Mouse (Mus musculus) T-helper 2 cell (primary cell): ENCODE measurements around the gene Pcbp2.

Experiments
- in situ Hi-C: fragments of 300-600 bp; cut with MboI, MseI; formaldehyde crosslinking; loops from one replicate; pipeline ENCODE4 v1.15.1; 2025; ENCODE audit warnings: high pct_unique_total_duplicates

Gene Pcbp2

DNA sequence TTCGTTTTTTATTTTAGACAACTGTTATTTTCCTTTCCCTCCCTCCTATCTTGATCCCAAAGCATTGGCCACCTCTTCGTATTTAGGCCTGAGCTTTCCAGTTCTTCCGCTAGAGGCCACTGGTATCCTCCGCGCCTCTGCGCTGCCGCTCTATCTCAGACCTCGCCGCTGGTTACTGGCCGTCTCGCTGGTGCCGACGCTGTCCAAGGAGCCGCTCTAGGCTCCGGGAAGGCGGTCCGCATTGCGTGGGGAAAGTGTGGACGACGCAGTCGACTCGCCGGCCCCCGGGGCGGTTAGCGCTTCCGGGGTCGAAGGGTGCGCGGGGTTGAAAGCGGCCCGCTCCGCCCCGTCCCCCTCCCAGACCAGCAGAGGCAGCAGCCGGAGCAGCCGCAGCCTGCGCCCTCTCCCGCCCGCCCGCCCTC is at the start of gene Pcbp2:
TSS of gene Pcbp2 (plus strand) at position 357 of the 422 bp plus-strand sequence.
- in situ Hi-C loops, result no loop called here

DNA sequence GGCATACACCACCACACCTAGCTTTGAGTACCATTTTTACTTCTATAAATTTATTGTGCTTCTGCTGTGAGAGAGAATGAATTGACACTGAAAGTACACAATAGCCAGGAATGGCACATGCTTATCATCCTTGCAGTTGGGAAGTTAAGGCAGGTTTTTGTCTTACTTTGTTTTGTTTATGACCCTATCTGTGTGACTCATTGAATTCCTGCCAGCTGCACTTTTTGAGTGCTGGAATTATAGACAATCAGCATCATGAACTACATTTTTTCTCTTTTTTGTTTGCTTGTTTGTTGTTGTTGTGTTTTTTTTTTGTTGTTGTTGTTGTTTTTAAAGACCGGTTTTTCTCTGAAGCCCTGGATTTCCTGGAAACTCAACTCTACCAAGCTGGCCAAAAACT is 49.4 kb upstream of the Pcbp2 start:
- in situ Hi-C loops, result loop anchor here (10.0 kb wide), 1 partner anchor 64 kb away; no protein-coding TSS in a partner anchor

DNA sequence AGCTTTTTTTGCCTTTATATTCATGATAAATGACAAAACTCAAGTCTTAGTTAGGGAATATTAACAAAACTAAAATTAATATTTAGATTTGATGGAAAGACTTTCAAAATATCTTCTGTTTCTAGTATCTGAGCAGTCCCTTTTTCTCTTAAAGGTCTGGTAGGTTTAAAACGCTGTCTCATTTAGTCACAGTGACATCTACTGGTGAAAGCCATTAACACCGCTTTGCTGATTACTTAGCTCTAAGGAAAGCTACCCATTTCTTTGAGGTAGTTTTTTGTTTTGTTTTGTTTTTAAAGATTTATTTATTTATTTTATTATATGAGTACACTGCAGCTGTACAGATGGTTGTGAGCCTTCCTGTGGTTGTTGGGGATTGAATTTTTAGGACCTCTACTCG is 48.9 kb upstream of the Pcbp2 start:
- in situ Hi-C loops, result loop anchor here (10.0 kb wide), 1 partner anchor 63 kb away; no protein-coding TSS in a partner anchor

DNA sequence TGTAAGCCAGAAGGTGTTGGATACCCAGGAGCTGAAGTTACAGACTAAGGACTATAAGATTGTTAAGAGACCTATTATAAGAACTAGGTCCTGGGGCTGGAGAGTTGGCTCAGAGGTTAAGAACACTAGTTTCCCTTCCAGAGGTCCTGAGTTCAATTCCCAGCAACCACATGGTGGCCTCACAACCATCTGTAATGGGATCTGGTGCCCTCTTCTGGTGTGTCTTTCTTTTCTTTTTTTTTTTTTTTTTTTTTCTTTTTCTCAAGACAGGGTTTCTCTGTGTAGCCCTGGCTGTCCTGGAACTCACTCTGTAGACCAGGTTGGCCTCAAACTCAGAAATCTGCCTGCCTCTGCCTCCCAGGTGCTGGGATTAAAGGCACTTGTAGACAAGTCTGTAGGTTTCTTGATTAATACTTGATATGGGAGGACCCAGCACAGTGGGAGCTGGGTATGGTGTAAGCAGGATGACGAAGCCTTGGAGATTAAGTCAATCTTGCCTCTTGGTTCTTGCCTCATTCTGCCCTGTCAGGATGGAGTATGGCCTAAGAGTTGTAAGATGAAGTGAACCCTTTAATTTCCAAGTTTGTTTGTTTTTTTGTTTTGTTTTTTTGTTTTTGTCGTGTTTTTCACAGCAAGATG is 46.6 kb upstream of the Pcbp2 start:
- in situ Hi-C loops, result loop anchor here (10.0 kb wide), 1 partner anchor 61 kb away; no protein-coding TSS in a partner anchor

DNA sequence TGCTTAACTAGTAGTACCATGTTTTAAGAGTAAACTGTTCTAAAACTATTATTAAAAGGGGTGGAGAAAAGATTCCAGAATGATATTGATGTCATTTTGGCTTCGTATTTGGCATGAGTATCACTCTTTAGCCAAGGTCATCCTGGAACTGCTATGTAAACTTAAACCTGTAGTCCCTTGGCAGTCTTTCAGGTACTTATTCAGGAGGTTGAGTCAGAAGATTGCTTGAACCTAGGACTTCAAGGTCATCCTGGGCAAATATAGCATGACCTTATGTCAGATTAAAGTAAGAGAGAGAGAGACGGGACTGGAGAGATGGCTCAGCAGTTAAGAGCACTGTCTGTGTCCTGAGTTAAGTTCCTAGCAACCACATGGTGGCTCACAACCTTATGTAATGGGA is 45.7 kb upstream of the Pcbp2 start:
- in situ Hi-C loops, result loop anchor here (10.0 kb wide), 1 partner anchor 60 kb away; no protein-coding TSS in a partner anchor

DNA sequence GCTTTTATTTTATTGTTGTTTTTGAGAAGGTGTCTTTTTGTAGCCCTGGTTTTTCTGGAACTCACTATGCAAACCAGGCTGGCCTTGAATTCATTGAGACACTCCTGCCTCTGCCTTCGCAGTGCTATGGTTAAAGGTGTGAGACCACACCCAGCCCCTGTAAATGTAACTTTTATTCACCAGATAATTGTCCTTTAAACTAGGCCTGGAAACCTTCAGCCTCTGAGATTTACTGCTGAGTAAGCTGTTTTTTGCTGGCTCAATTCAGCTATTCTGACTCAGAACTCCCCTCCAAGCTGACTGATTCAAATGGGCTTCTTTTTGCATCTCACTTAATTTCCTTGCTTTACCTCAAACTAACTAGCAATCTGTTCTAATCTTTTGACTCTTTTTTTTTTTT is 43.4 kb upstream of the Pcbp2 start:
- in situ Hi-C loops, result loop anchor here (10.0 kb wide), 1 partner anchor 58 kb away; no protein-coding TSS in a partner anchor

DNA sequence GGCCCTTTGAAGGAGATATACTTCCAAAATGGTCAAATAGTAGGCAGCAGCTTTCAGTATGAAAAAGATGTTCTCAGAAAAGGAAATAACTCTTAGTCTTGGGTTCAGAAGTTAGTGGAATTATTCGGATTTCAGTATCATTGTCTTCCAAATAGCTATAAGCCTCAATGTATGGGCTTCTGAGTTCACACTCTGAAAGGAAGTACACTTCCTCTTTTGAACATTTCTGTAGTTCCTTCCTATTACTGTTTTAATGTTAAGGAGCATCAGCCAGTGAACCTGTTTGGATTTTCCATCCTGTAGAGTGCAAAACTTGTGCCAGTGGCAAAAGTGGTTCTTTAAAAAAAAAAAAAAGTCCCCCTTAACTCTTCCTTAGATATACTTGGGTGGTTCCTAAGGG is 38.3 kb upstream of the Pcbp2 start:
- in situ Hi-C loops, result no loop called here

DNA sequence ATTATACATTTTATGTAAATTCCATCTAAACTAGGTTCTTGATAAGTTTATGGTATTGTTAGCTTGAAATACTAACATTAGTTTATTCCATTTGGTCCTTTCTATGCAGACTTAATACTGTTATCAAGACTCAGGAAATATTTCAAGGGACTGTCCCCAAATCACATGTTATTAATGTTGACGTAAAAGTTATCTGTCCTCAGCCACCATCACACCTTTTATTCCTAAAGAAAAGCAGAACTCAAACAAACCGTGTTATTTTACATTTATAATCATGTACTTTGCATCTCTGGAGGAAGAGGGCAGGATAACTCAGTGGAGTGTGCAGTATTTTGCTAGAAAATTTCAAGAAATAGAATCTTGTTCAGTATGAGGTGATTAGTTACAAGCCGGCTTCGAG is 37.2 kb upstream of the Pcbp2 start:
- in situ Hi-C loops, result no loop called here

DNA sequence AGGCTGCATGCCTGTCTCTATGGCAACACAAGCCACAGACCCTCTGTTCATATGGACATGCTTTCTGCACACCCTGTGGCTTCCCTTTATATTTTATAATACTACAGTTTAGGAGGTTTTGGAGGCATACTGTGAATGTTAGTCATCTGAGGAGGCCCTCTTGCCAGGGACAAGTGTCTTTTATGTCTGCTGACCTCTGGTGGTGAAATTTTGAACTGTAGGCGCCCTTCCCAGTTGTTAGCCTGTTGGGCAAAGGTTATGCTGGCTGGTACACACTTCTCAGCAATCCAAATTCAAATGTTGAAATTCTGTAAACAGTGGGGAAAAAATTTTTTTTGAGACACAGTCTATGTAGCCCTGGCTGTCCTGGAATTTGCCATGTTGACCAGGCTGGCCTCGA is 27.8 kb upstream of the Pcbp2 start:
- in situ Hi-C loops, result loop anchor here (5.0 kb wide), 1 partner anchor 55 kb away; no protein-coding TSS in a partner anchor

DNA sequence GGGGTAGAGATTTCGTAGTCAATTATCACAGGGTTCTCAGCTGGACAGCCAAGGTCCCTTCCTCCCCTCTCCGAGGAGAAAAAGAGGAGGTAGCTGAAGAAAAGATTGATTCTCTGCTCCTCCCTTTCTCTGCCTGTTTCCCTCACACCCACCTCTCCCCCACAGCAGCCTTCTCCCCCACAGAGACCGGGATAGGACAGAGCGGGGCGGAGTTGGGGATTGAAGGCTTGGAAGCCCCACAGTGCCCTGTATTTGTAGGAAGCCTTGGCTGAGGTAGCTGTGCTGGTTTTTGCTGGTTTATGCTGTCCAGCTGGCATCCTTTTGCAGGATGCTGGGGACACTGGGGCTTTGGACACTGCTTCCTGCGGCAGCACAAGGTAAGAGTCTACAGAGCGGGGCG is 25.2 kb upstream of the Pcbp2 start, which contains the start of gene Amhr2:
TSS of gene Amhr2 (plus strand) at position 222 of the 400 bp plus-strand sequence.
- in situ Hi-C loops, result no loop called here

DNA sequence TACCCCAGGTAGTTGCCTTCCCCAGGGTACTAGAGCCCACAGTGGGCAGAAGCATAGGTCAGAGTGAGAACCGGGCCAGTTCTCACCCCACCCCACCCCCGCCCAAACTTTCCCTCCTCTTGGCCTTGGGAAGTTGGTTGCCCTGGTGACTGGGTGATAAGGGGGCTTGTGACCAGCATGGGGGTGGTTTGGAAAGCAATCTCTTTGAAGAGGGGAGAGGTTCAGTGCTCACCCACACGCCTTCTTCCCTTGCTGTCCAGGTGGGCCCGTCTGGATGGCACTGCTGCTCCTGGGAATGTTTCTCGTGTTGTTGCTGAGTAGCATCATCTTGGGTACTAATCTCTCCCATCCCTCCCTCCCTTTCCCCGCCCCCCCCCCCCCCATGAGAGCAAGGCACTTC is 23.9 kb upstream of the Pcbp2 start:
- in situ Hi-C loops, result no loop called here

DNA sequence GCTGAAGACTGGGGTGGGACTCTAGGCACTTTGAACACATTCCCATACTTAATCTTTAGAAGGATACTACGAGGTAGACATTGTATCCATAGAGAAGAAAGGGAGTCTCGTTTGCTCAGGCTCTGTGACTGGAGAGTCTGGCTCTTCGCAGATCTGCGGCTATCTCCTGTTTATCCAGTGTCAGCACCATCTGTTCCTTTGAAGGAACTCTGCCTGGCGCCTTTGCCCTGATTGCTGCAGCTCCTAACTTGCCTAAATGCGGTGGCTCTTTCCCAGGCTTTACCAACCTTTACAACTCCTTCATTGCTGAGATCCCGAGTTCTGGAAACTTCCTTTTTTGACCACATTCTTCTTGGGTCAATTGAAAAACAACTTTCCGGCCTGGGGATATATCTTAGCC is 21.0 kb upstream of the Pcbp2 start:
- in situ Hi-C loops, result no loop called here

DNA sequence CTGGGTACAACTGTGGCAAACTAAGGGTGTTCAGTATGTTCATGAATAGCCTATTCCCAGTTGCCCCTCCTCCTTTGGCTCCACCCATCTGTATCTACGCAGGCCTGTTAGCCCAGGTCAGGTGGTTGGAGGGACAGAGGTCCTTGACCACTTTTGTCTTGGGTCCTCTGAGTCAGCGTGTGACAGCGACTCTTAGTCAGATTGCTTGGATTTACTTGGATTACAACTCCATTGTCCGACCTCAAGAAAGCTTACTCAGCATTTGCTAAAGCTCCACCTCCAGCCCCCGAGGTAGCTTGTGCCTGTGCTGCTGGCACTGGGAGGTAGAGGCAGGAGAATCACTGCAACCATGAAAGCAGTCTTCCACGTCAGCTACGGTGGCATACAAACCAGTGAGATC is 19.4 kb upstream of the Pcbp2 start:
- in situ Hi-C loops, result no loop called here

DNA sequence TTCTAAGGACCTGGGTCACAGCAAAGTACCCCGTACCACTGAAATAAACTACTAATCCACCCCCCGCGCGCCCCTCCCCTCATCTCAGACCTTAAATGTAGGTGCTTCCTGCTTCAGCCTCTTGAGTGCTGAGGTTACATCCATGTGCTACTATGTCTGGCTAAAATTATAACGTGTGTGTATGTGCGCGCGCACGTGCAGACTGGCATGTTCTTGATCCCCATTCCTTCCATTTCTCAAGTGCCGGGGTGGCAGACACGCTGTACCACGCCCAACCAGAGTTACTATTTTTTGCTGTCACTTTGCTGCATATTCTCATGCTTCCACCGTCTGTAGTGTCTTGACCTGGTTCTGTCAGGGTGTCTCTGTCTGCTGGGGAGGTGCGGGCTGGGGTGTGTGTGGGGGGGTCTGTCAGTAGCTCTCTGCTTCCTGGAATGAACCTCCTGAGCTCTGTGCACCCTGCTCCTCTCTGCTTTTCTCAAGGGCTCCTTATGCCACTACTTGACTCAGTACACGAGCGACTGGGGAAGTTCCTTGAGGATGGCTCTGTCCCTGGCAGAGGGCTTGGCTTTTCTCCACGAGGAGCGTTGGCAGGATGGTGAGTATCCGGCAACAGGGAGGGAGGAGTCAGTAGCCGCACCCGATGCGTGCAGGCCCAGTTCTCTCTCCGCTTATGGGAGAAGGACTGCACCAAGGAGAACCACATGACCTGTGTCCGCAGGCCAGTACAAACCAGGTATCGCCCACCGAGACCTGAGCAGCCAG is 18.5 kb upstream of the Pcbp2 start:
- in situ Hi-C loops, result no loop called here

DNA sequence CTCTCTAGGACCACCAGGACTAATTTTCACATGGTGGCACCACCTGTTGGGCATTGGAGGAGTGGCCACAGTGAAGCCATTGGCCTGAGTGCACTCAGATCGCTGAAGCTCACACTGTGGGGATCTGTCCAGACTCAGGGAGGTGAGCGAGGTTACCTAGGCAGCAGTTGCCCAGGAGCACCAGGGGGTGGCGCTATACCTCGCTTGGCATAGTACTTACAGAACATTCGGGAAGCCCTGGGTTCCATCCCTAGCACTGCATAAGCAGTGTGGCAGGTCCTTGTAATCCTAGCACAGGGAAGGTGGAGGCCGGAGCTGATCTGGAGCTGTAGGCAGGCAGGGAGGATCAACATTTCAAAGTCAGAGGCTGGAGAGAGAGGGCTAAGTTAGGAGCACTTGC is 14.3 kb upstream of the Pcbp2 start:
- in situ Hi-C loops, result no loop called here

DNA sequence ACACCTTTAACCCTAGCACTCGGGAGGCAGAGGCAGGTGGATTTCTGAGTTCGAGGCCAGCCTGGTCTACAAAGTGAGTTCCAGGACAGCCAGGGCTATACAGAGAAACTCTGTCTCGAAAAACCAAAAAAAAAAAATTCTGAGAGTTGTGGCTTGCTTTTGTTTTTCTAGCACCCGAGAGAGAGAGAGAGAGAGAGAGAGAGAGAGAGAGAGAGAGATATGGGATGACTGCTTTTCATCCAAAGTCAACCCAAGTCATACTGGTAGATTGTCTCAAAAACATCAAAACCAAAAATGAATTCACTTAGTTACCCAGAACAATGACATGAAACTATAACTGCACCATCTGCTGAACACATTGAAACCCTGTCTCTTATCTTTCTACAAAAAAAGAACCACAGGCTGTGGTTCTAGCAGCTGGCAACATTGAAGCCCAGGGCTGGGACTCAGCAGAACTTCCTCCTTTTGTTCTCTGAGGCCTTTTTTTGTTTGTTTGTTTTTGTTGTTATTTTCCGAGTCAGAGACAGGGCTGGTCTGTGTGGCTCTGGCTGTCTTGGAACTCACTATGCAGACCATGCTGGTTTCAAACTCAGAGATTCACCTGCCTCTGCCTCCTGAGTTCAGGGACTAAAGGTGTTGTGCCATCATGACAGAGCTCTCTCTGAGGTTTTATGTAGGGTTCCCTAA is 12.1 kb upstream of the Pcbp2 start:
- in situ Hi-C loops, result no loop called here

DNA sequence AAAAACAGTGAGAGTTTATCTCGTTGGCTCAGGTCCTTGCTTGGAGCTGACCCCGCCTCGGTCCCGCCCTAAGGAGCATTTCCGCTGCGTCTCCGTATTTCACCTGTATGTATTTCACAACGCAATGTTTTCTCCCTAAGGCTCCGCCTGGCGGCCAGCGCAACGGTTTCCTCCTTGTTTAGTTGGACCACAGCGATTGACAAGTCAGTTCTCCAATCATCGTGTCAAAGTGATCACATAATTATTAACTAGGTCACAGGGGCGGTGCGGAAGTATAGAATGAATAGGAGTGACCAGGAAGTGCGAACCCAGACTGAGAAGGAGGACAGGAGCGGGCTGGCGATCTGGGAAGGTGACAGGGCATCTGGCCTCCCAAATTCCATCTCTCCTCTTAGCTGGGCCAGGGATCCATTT is 11.4 kb upstream of the Pcbp2 start, which contains the start of gene Prr13:
TSS of gene Prr13 (plus strand) at position 125 of the 414 bp plus-strand sequence.
- in situ Hi-C loops, result no loop called here

DNA sequence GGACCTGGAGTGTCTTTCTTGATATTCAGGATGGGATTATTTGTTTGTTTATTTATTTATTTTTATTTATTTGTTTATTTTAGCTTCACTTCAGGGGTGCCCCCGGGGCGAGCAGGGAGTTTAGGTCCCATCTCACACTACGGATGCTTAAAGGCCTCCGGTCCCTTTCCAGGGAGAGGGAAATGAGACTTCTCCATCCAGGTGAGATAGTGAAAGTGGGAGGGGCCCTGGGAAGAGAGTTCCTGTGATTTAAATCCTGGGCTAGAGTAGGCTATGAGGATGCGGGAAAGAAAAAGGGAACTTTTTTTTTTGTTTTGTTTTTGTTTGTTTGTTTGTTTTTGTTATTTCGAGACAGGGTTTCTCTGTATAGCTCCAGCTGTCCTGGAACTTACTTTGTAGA is 11.0 kb upstream of the Pcbp2 start:
- in situ Hi-C loops, result no loop called here

DNA sequence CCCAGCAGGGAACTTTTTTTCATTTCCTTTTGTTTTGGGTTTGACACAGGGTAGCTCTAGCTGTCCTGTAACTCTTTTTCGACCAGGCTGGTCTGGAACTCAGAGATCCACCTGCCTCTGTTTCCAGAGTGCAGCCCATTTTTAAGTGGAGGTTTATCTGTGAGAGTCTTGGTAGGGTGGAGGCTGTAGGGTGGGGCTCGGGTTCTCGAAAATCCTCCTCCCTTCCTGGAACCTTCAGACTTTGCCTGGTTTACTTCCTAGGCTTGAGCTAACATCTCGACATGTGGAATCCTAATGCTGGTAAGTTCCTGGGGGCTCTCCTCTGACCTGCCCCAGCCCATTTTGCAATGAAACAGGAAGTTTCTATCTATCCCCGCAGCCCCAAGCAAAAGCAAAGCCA is 10.5 kb upstream of the Pcbp2 start:
- in situ Hi-C loops, result no loop called here

DNA sequence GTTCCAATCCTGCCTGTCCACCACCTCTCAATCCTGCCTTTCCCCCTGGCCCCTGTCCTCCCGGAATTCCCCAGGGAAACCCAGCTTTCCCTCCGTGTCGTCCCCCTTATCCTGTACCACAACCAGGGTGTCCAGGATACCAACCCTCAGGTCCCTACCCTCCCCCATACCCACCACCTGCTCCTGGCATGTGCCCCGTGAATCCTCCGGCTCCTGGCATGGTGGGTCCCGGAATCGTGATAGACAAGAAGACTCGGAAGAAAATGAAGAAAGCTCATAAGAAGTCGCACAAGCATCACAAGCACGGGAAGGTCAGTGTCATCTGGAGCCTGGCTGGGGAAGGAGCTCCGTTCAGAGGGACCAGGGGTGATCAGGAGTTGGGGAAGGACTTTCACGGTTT is 9.9 kb upstream of the Pcbp2 start:
- in situ Hi-C loops, result no loop called here

DNA sequence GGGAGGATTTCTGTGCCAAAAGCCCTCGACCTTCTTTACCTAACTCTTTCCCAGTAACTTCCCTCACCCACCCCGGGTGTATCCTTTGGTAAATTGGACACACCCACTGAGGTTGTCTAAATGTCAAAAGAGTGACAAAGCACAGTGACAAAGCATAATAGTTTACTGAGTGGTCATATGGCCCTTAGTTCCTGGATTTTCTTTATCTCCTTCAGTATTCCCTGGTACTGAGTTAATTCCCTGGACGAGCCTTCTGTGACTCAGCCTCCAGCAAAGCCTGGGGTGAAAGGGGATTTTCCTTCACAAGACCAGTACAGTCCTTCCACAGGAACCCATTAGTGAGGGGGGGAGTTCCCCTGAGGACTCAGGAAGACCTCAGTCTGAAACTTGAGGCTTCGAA is 9.4 kb upstream of the Pcbp2 start:
- in situ Hi-C loops, result no loop called here

DNA sequence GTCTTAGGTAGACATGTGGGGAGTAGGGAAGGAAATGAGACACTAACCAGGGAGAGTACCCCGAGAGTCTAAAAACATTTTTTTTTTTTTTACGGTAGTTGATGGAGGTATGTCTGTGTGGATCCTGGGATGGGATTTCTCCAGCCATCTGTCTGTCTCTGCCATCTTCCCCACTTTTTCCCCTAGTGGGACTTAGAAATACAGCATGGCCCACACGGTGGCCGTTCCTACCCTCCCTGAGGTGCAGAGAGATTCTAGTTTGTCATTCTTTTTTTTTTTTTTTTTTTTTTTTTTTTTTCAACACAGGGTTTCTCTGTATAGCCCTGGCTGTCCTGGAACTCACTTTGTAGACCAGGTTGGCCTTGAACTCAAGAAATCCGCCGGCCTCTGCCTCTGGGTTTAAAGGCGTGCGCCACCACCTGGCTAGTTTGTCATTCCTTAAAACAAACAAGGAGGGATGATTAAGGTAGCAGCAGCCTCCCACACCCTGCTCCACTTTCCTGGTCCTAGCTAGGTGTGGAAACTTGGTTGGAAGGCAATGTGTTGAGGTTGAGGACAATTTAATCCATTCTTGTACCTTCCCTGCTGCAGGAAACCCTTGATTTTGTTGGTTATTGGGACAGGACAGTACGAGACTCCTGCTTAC is 8.8 kb upstream of the Pcbp2 start:
- in situ Hi-C loops, result no loop called here
